ENCODE assay signal across 23 mouse cellular contexts in the genomic region with DNA sequence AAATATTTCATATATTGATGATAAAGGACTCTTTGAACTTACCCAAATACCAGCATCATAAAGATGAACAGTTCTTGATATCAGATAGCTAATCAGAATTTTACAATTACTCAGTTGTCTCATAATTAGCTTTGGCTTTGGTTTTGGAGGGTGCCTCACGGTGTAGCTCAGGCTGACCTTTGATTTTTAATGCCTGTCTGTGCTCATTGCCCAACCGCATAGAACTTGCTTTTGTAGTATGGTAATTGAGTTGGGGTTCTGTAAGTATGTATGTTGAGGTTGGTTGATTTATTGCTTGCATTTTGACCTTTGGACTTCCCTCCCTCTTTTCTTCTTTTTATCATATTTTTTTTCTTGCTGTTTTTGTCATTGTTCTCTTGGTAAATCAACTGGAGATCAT. TPM values are rescaled to one million over a fixed set of nuclear protein-coding genes. Genes with fewer than 3 reads are reported as not detected.
DNase-seq lines count a peak whose midpoint lies in the region; ATAC-seq and TF ChIP-seq lines count a peak whose summit lies in the region.
"Had no signal": no experiment of that assay in that cellular context is flagged by ENCODE, and none has a peak within 500 bp of the region (broad histone marks: within the 10 kb centered on the region; RNA-seq: fewer than 3 reads in every experiment).

No protein-coding gene starts in this region.

- no peak for TF ChIP-seq EP300 in heart, postnatal 0 days (IDR thresholded peaks at IDR 0.05; ENCODE audit: low read depth)

- no peak overlapping the region for H3K9ac ChIP-seq in heart, embryonic 13.5 days
- H3K9ac ChIP-seq in heart, postnatal 0 days (replicated peaks; ENCODE audit: low read depth, low read length) = no peak overlapping the region
- no peak overlapping the region for H3K9ac ChIP-seq in heart, embryonic 11.5 days (ENCODE audit: low read depth, low read length)
- no peak overlapping the region for H3K9ac ChIP-seq in intestine, embryonic 14.5 days (ENCODE audit: low read length)
- H3K9ac ChIP-seq: embryonic facial prominence, embryonic 12.5 days; forebrain, embryonic 15.5 days; hindbrain, embryonic 14.5 days had no signal

- TF ChIP-seq CTCF in heart, postnatal 0 days (IDR thresholded peaks at IDR 0.05; ENCODE audit: low read depth) = no peak

- H3K27me3 ChIP-seq in heart, embryonic 13.5 days (replicated peaks) = no peaks in the 10 kb centered on the region
- H3K27me3 ChIP-seq in heart, postnatal 0 days (ENCODE audit: control insufficient read depth, insufficient read depth, low read length) = no peaks in the 10 kb centered on the region
- H3K27me3 ChIP-seq in heart, embryonic 11.5 days (ENCODE audit: control insufficient read depth, insufficient read depth, low read length) = no peaks in the 10 kb centered on the region
- H3K27me3 ChIP-seq in intestine, embryonic 14.5 days (replicated peaks; ENCODE audit: control insufficient read depth, insufficient read depth, low read length) = no peaks in the 10 kb centered on the region
- H3K27me3 ChIP-seq: embryonic facial prominence, embryonic 12.5 days; forebrain, embryonic 15.5 days had no signal

- H3K27ac ChIP-seq in heart, embryonic 13.5 days (replicated peaks) = peak overlapping the region; percentile 93
- H3K27ac ChIP-seq in heart, postnatal 0 days (ENCODE audit: low read depth) = peak overlapping the region; percentile 91
- H3K27ac ChIP-seq in heart, embryonic 11.5 days (ENCODE audit: low read depth, low read length) = no peak overlapping the region
- H3K27ac ChIP-seq in intestine, embryonic 14.5 days (ENCODE audit: low read depth) = no peak overlapping the region
- H3K27ac ChIP-seq: embryonic facial prominence, embryonic 12.5 days; forebrain, embryonic 15.5 days; hindbrain, embryonic 10.5 days; hindbrain, embryonic 14.5 days had no signal

- no peak overlapping the region for H3K4me2 ChIP-seq in heart, embryonic 13.5 days
- H3K4me2 ChIP-seq in heart, postnatal 0 days (ENCODE audit: low read depth, low read length) = no peak overlapping the region
- H3K4me2 ChIP-seq in heart, embryonic 11.5 days = no peak overlapping the region
- H3K4me2 ChIP-seq in intestine, embryonic 14.5 days (ENCODE audit: low read length) = no peak overlapping the region
- H3K4me2 ChIP-seq: embryonic facial prominence, embryonic 12.5 days; forebrain, embryonic 15.5 days; hindbrain, embryonic 14.5 days had no signal

- intact Hi-C loops in heart, postnatal 36 days (cut with DNase I) = loop anchor here (2.0 kb wide), 1 partner anchor 19 kb away; no protein-coding TSS in a partner anchor

- ATAC-seq in heart, embryonic 13.5 days (ENCODE audit: extremely low read depth, insufficient number of reproducible peaks, low FRiP score, low TSS enrichment) = no peak
- no peak for ATAC-seq in heart, postnatal 0 days (ENCODE audit: insufficient read depth, low read depth)
- no peak for ATAC-seq in heart, embryonic 11.5 days (replicated peaks; ENCODE audit: insufficient number of reproducible peaks, low FRiP score, low TSS enrichment)
- peak; percentile 80; the same call in 1 of the 2 replicates for ATAC-seq in intestine, embryonic 14.5 days (replicated peaks; ENCODE audit: low FRiP score, low TSS enrichment, low read depth)
- ATAC-seq: CD4-positive, CD25-positive, alpha-beta regulatory T cell, adult 4 months; forebrain, embryonic 15.5 days had no signal

- 69% methylated on average over 2 of the region's 2 CpGs for WGBS in heart, embryonic 13.5 days
- 59% methylated on average over 2 of the region's 2 CpGs for WGBS in heart, postnatal 0 days
- 78% methylated on average over 2 of the region's 2 CpGs for whole genome bisulfite sequencing in heart, embryonic 11.5 days (ENCODE audit: insufficient replicate concordance)
- WGBS in intestine, embryonic 14.5 days = 53% methylated on average over 2 of the region's 2 CpGs

- no peak overlapping the region for H3K4me3 ChIP-seq in heart, embryonic 13.5 days
- no peak overlapping the region for H3K4me3 ChIP-seq in heart, postnatal 0 days (ENCODE audit: low read depth, low read length)
- no peak overlapping the region for H3K4me3 ChIP-seq in heart, embryonic 11.5 days (ENCODE audit: low read depth, low read length)
- no peak overlapping the region for H3K4me3 ChIP-seq in intestine, embryonic 14.5 days (ENCODE audit: low read depth, low read length)
- H3K4me3 ChIP-seq: embryonic facial prominence, embryonic 12.5 days; forebrain, embryonic 15.5 days; hindbrain, embryonic 10.5 days had no signal

- DNase-seq in heart, adult 11 months = peak; percentile 36
- DNase-seq in heart, postnatal 36 days = no peak
- DNase-seq in heart, adult 8-10 months (ENCODE audit: low spot score) = no peak
- DNase-seq in heart, postnatal 0 days (ENCODE audit: low spot score) = no peak
- DNase-seq in intestine, embryonic 14.5 days (ENCODE audit: low spot score) = no peak
- no peak for DNase-seq in adipocyte (ENCODE audit: low spot score)
- DNase-seq: adrenal gland, postnatal 14 days; B cell, adult 2 months; cerebellum, adult 11-12 months; cerebellum, adult 9-10 months; cerebellum, postnatal 25 days; gastrocnemius, postnatal 10 days had no signal

- no peaks in the 10 kb centered on the region for H3K9me3 ChIP-seq in heart, embryonic 13.5 days
- H3K9me3 ChIP-seq in heart, postnatal 0 days (replicated peaks; ENCODE audit: control insufficient read depth, low read length) = no peaks in the 10 kb centered on the region
- no peaks in the 10 kb centered on the region for H3K9me3 ChIP-seq in heart, embryonic 11.5 days (replicated peaks; ENCODE audit: control insufficient read depth, low read length)
- no peaks in the 10 kb centered on the region for H3K9me3 ChIP-seq in intestine, embryonic 14.5 days (ENCODE audit: control insufficient read depth, low read length)
- H3K9me3 ChIP-seq: embryonic facial prominence, embryonic 12.5 days; forebrain, embryonic 15.5 days; hindbrain, embryonic 10.5 days had no signal

- H3K4me1 ChIP-seq in heart, embryonic 13.5 days = peaks cover 74% of the 10 kb centered on the region
- peaks cover 67% of the 10 kb centered on the region for H3K4me1 ChIP-seq in heart, postnatal 0 days (ENCODE audit: control insufficient read depth, insufficient read depth)
- H3K4me1 ChIP-seq in heart, embryonic 11.5 days (ENCODE audit: control insufficient read depth, insufficient read depth, low read length) = peaks cover 55% of the 10 kb centered on the region
- peaks cover 18% of the 10 kb centered on the region for H3K4me1 ChIP-seq in intestine, embryonic 14.5 days (replicated peaks; ENCODE audit: control insufficient read depth, insufficient read depth, low read length)
- H3K4me1 ChIP-seq: embryonic facial prominence, embryonic 12.5 days; hindbrain, embryonic 10.5 days had no signal

- no peaks in the 10 kb centered on the region for H3K36me3 ChIP-seq in heart, embryonic 13.5 days
- H3K36me3 ChIP-seq in heart, postnatal 0 days (replicated peaks; ENCODE audit: control insufficient read depth, insufficient read depth, low read length) = no peaks in the 10 kb centered on the region
- no peaks in the 10 kb centered on the region for H3K36me3 ChIP-seq in heart, embryonic 11.5 days (ENCODE audit: control insufficient read depth, insufficient read depth, low read length)
- no peaks in the 10 kb centered on the region for H3K36me3 ChIP-seq in intestine, embryonic 14.5 days (ENCODE audit: control insufficient read depth, insufficient read depth, low read length)
- H3K36me3 ChIP-seq: embryonic facial prominence, embryonic 12.5 days; forebrain, embryonic 15.5 days; G1E; hindbrain, embryonic 10.5 days had no signal

RNA-seq across cellular contexts. Expression of a gene that starts 31.5 kb away (rescaled TPM):
- 1 to 10 TPM; 5.9 to 6.9 TPM for total RNA-seq in heart, postnatal 36 days (2021)
- polyA plus RNA-seq in heart, embryonic 13.5 days (2015; fragmentation: Nextera tagmentation; extraction: Ambion mirVana) = 7.3 and 8.3 TPM in 2 replicates
- total RNA-seq in heart, adult 8-10 months (2022) = 1 to 10 TPM; 6.9 to 8.7 (median 7.4) TPM
- 10.4 and 20.8 TPM in 2 replicates for total RNA-seq in heart, postnatal 0 days (2014; rRNA removed; ENCODE audit: low replicate concordance)
- 9.4 and 9.6 TPM in 2 replicates for polyA plus RNA-seq in heart, postnatal 0 days (2015; fragmentation: Nextera tagmentation; extraction: Ambion mirVana)
- polyA plus RNA-seq in heart, embryonic 11.5 days (2014; fragmentation: Nextera tagmentation; extraction: Ambion mirVana) = 8.2 and 12.1 TPM in 2 replicates
- polyA plus RNA-seq in intestine, embryonic 14.5 days (2014; fragmentation: Nextera tagmentation; extraction: Ambion mirVana) = 9.9 and 11.5 TPM in 2 replicates
- polyA plus RNA-seq: CD4-positive, CD25-positive, alpha-beta regulatory T cell, adult 4 months; G1E had no signal

RNA-seq across cellular contexts. Expression of a gene that starts 43.2 kb away (rescaled TPM):
- not detected for total RNA-seq in heart, postnatal 36 days (2021)
- polyA plus RNA-seq in heart, embryonic 13.5 days (2015; fragmentation: Nextera tagmentation; extraction: Ambion mirVana) = not detected in 2 replicates
- not detected for total RNA-seq in heart, adult 8-10 months (2022)
- not detected in 2 replicates for total RNA-seq in heart, postnatal 0 days (2014; rRNA removed; ENCODE audit: low replicate concordance)
- not detected in 2 replicates for polyA plus RNA-seq in heart, postnatal 0 days (2015; fragmentation: Nextera tagmentation; extraction: Ambion mirVana)
- polyA plus RNA-seq in heart, embryonic 11.5 days (2014; fragmentation: Nextera tagmentation; extraction: Ambion mirVana) = not detected in 2 replicates
- not detected in 2 replicates for polyA plus RNA-seq in intestine, embryonic 14.5 days (2014; fragmentation: Nextera tagmentation; extraction: Ambion mirVana)
- total RNA-seq: G1E; gastrocnemius, postnatal 10 days; gastrocnemius, postnatal 4 days had no signal
- polyA plus RNA-seq: CD4-positive, CD25-positive, alpha-beta regulatory T cell, adult 4 months; cortical plate, adult 2 months; embryonic facial prominence, embryonic 12.5 days; forebrain, embryonic 11.5 days; forebrain, embryonic 15.5 days; G1E; hindbrain, embryonic 10.5 days had no signal

Comparison
In these comparisons a context has a peak if more than half of its experiments do, and no peak if none do; other contexts are left out.
1. H3K27ac ChIP-seq: peak in heart, embryonic 13.5 days (single experiment) and heart, postnatal 0 days (single experiment); none in heart, embryonic 11.5 days (single experiment) and intestine, embryonic 14.5 days (single experiment).